Mouse (Mus musculus): ENCODE measurements around the gene Rps3. TPM values are rescaled to one million over a fixed set of nuclear protein-coding genes. Genes with fewer than 3 reads are reported as not detected.

The Rps3 gene
- polyA plus RNA-seq, 1 experiment from 2014 or later, result 591 TPM

- Histone ChIP-seq H3K4me1 (ENCODE audit: control insufficient read depth, insufficient read depth, low read length) (peaks cover 30% of the 10 kb centered on the region), H3K27me3 (ENCODE audit: control insufficient read depth, insufficient read depth, low read length) (no peaks in the 10 kb centered on the region), H3K9me3 (replicated peaks; ENCODE audit: control insufficient read depth, low read length) (no peaks in the 10 kb centered on the region), H3K27ac (ENCODE audit: low read depth, low read length) (no peak overlapping the region), H3K36me3 (ENCODE audit: control insufficient read depth, insufficient read depth, low read length) (no peaks in the 10 kb centered on the region), H3K9ac (ENCODE audit: low read depth, low read length) (no peak overlapping the region), H3K4me3 (ENCODE audit: low read depth, low read length) (no peak overlapping the region), H3K4me2 (no peak overlapping the region)
- 76% methylated on average over 2 of the region's 2 CpGs for WGBS (ENCODE audit: insufficient replicate concordance)
- ATAC-seq (replicated peaks; ENCODE audit: insufficient number of reproducible peaks, low FRiP score, low TSS enrichment), result no peak
Observed at GRCm38 (mm10) chr7:99445833-99446232, 37.7 kb downstream of the Rps3 start.

GRCm38 (mm10) chr7:99444012-99444411 is 39.5 kb downstream of the Rps3 start:
- H3K36me3 ChIP-seq (ENCODE audit: control insufficient read depth, insufficient read depth, low read length), result no peaks in the 10 kb centered on the region
- no peaks in the 10 kb centered on the region for H3K27me3 ChIP-seq (ENCODE audit: control insufficient read depth, insufficient read depth, low read length)
- ATAC-seq (replicated peaks; ENCODE audit: insufficient number of reproducible peaks, low FRiP score, low TSS enrichment), result no peak
- H3K4me2 ChIP-seq, result no peak overlapping the region
- H3K27ac ChIP-seq (ENCODE audit: low read depth, low read length), result no peak overlapping the region
- no peaks in the 10 kb centered on the region for H3K9me3 ChIP-seq (replicated peaks; ENCODE audit: control insufficient read depth, low read length)
- 65% methylated on average over 6 of the region's 6 CpGs for WGBS (ENCODE audit: insufficient replicate concordance)
- no peak overlapping the region for H3K4me3 ChIP-seq (ENCODE audit: low read depth, low read length)
- peaks cover 34% of the 10 kb centered on the region for H3K4me1 ChIP-seq (ENCODE audit: control insufficient read depth, insufficient read depth, low read length)
- H3K9ac ChIP-seq (ENCODE audit: low read depth, low read length), result no peak overlapping the region

- Histone ChIP-seq H3K4me2 (no peak overlapping the region), H3K9ac (ENCODE audit: low read depth, low read length) (0 out of 2 replicates have a peak overlapping the region, but pooled peaks have one; percentile 1), H3K36me3 (ENCODE audit: control insufficient read depth, insufficient read depth, low read length) (no peaks in the 10 kb centered on the region), H3K4me3 (ENCODE audit: low read depth, low read length) (no peak overlapping the region), H3K27me3 (ENCODE audit: control insufficient read depth, insufficient read depth, low read length) (no peaks in the 10 kb centered on the region), H3K27ac (ENCODE audit: low read depth, low read length) (peak overlapping the region; percentile 24; the same call in 1 of the 2 replicates), H3K9me3 (replicated peaks; ENCODE audit: control insufficient read depth, low read length) (no peaks in the 10 kb centered on the region), H3K4me1 (ENCODE audit: control insufficient read depth, insufficient read depth, low read length) (peaks cover 34% of the 10 kb centered on the region)
- 44% methylated on average over 5 of the region's 5 CpGs for WGBS (ENCODE audit: insufficient replicate concordance)
- ATAC-seq (replicated peaks; ENCODE audit: insufficient number of reproducible peaks, low FRiP score, low TSS enrichment), result no peak
Observed at GRCm38 (mm10) chr7:99443164-99443563, 40.4 kb downstream of the Rps3 start.

GRCm38 (mm10) chr7:99441534-99442072 is 41.9 kb downstream of the Rps3 start:
- H3K4me2 ChIP-seq, result peak overlapping the region; percentile 36
- H3K36me3 ChIP-seq (ENCODE audit: control insufficient read depth, insufficient read depth, low read length), result no peaks in the 10 kb centered on the region; the same call in 1 of the 2 replicates
- H3K4me1 ChIP-seq (ENCODE audit: control insufficient read depth, insufficient read depth, low read length), result peaks cover 37% of the 10 kb centered on the region
- no peaks in the 10 kb centered on the region for H3K27me3 ChIP-seq (ENCODE audit: control insufficient read depth, insufficient read depth, low read length)
- peak; percentile 71 for ATAC-seq (replicated peaks; ENCODE audit: insufficient number of reproducible peaks, low FRiP score, low TSS enrichment)
- H3K27ac ChIP-seq (ENCODE audit: low read depth, low read length), result peak overlapping the region; percentile 86
- peak overlapping the region; percentile 36 for H3K9ac ChIP-seq (ENCODE audit: low read depth, low read length)
- 8% methylated on average over 6 of the region's 6 CpGs for WGBS (ENCODE audit: insufficient replicate concordance)
- no peak overlapping the region for H3K4me3 ChIP-seq (ENCODE audit: low read depth, low read length)
- no peaks in the 10 kb centered on the region for H3K9me3 ChIP-seq (replicated peaks; ENCODE audit: control insufficient read depth, low read length)

- WGBS (ENCODE audit: insufficient replicate concordance), result 67% methylated on average over 10 of the region's 10 CpGs
- no peaks in the 10 kb centered on the region; the same call in 1 of the 2 replicates for H3K36me3 ChIP-seq (ENCODE audit: control insufficient read depth, insufficient read depth, low read length)
Observed at GRCm38 (mm10) chr7:99438881-99439280, 44.7 kb downstream of the Rps3 start.

GRCm38 (mm10) chr7:99436530-99436929 is 47.0 kb downstream of the Rps3 start:
- 0 out of 2 replicates have a peak overlapping the region, but pooled peaks have one; percentile 22 for H3K27ac ChIP-seq (ENCODE audit: low read depth, low read length)
- H3K36me3 ChIP-seq (ENCODE audit: control insufficient read depth, insufficient read depth, low read length), result no peaks in the 10 kb centered on the region; the same call in 1 of the 2 replicates
- H3K9me3 ChIP-seq (replicated peaks; ENCODE audit: control insufficient read depth, low read length), result no peaks in the 10 kb centered on the region
- H3K27me3 ChIP-seq (ENCODE audit: control insufficient read depth, insufficient read depth, low read length), result no peaks in the 10 kb centered on the region
- no peak overlapping the region for H3K4me2 ChIP-seq
- 15% methylated on average over 4 of the region's 4 CpGs for WGBS (ENCODE audit: insufficient replicate concordance)
- no peak overlapping the region for H3K9ac ChIP-seq (ENCODE audit: low read depth, low read length)
- no peak overlapping the region for H3K4me3 ChIP-seq (ENCODE audit: low read depth, low read length)
- peaks cover 49% of the 10 kb centered on the region for H3K4me1 ChIP-seq (ENCODE audit: control insufficient read depth, insufficient read depth, low read length)
- ATAC-seq (replicated peaks; ENCODE audit: insufficient number of reproducible peaks, low FRiP score, low TSS enrichment), result no peak

More at GRCm38 (mm10) chr7:99438881-99439280, 44.7 kb downstream of the Rps3 start:
- no peak for ATAC-seq (replicated peaks; ENCODE audit: insufficient number of reproducible peaks, low FRiP score, low TSS enrichment)
- Histone ChIP-seq H3K4me3 (ENCODE audit: low read depth, low read length) (no peak overlapping the region), H3K4me1 (ENCODE audit: control insufficient read depth, insufficient read depth, low read length) (peaks cover 51% of the 10 kb centered on the region), H3K9me3 (replicated peaks; ENCODE audit: control insufficient read depth, low read length) (no peaks in the 10 kb centered on the region), H3K27ac (ENCODE audit: low read depth, low read length) (no peak overlapping the region), H3K4me2 (no peak overlapping the region), H3K27me3 (ENCODE audit: control insufficient read depth, insufficient read depth, low read length) (no peaks in the 10 kb centered on the region), H3K9ac (ENCODE audit: low read depth, low read length) (no peak overlapping the region)

- no peaks in the 10 kb centered on the region for H3K9me3 ChIP-seq (replicated peaks; ENCODE audit: control insufficient read depth, low read length)
- WGBS (ENCODE audit: insufficient replicate concordance), result 40% methylated on average over 12 of the region's 12 CpGs
- no peak overlapping the region for H3K9ac ChIP-seq (ENCODE audit: low read depth, low read length)
- no peaks in the 10 kb centered on the region; the same call in 1 of the 2 replicates for H3K36me3 ChIP-seq (ENCODE audit: control insufficient read depth, insufficient read depth, low read length)
- 0 out of 2 replicates have a peak overlapping the region, but pooled peaks have one; percentile 38 for H3K27ac ChIP-seq (ENCODE audit: low read depth, low read length)
- 0 out of 2 replicates have a peak overlapping the region, but pooled peaks have one; percentile 1 for H3K4me2 ChIP-seq
- ATAC-seq (replicated peaks; ENCODE audit: insufficient number of reproducible peaks, low FRiP score, low TSS enrichment), result no peak
- H3K4me3 ChIP-seq (ENCODE audit: low read depth, low read length), result no peak overlapping the region
- H3K27me3 ChIP-seq (ENCODE audit: control insufficient read depth, insufficient read depth, low read length), result no peaks in the 10 kb centered on the region
- H3K4me1 ChIP-seq (ENCODE audit: control insufficient read depth, insufficient read depth, low read length), result peaks cover 40% of the 10 kb centered on the region
Observed at GRCm38 (mm10) chr7:99434672-99435250, 48.8 kb downstream of the Rps3 start.

- Histone ChIP-seq H3K36me3 (ENCODE audit: control insufficient read depth, insufficient read depth, low read length) (no peaks in the 10 kb centered on the region; the same call in 1 of the 2 replicates), H3K9ac (ENCODE audit: low read depth, low read length) (no peak overlapping the region), H3K27ac (ENCODE audit: low read depth, low read length) (no peak overlapping the region), H3K4me2 (no peak overlapping the region), H3K27me3 (ENCODE audit: control insufficient read depth, insufficient read depth, low read length) (no peaks in the 10 kb centered on the region), H3K4me3 (ENCODE audit: low read depth, low read length) (no peak overlapping the region), H3K4me1 (ENCODE audit: control insufficient read depth, insufficient read depth, low read length) (peaks cover 45% of the 10 kb centered on the region), H3K9me3 (replicated peaks; ENCODE audit: control insufficient read depth, low read length) (no peaks in the 10 kb centered on the region)
- no peak for ATAC-seq (replicated peaks; ENCODE audit: insufficient number of reproducible peaks, low FRiP score, low TSS enrichment)
- 68% methylated on average over 6 of the region's 6 CpGs for WGBS (ENCODE audit: insufficient replicate concordance)
Observed at GRCm38 (mm10) chr7:99432863-99433262, 50.7 kb downstream of the Rps3 start.

All from heart, embryonic 11.5 days (tissue).